Mouse (Mus musculus) heart, embryonic 16.5 days (tissue): ENCODE data around the gene D6Ertd527e. TPM values are rescaled to one million over a fixed set of nuclear protein-coding genes. Genes with fewer than 3 reads are reported as not detected.
A peak's percentile ranks its signal among the peaks of the same experiment; 100 is the strongest.
"Not testable (repeated sequence)": the region's sequence is repeated elsewhere in the genome, so short reads cannot be mapped to it uniquely, and the experiment has no call there.

Experiments used
- ATAC-seq: fragments of 200-750 bp; cut with Nextera tagmentation; replicated peaks from 2 replicates; pipeline ENCODE4 v1.8.0; 2017; ENCODE audit warnings: moderate number of reproducible peaks; ENCODE audit not compliant: insufficient read depth, low FRiP score; ENCODE audit errors: extremely low read depth
- H3K27ac ChIP-seq: fragments of 300-500 bp; sonication (generic); 2 replicates; pipeline ENCODE4 v1.5.1; 2014; ENCODE audit warnings: mild to moderate bottlenecking, low read length, control low read depth, moderate library complexity
- H3K27me3 ChIP-seq: fragments of 300-500 bp; sonication (generic); 2 replicates; pipeline ENCODE4 v1.6.1; 2014; ENCODE audit warnings: low read length, mixed read lengths; ENCODE audit not compliant: control insufficient read depth, insufficient read depth
- H3K36me3 ChIP-seq: fragments of 300-500 bp; sonication (generic); 2 replicates; pipeline ENCODE4 v1.6.1; 2014; ENCODE audit not compliant: control insufficient read depth, insufficient read depth
- H3K4me1 ChIP-seq: fragments of 300-500 bp; sonication (generic); 2 replicates; pipeline ENCODE4 v1.6.1; 2014; ENCODE audit warnings: low read length, mixed read lengths; ENCODE audit not compliant: control insufficient read depth, insufficient read depth
- H3K4me2 ChIP-seq: fragments of 300-500 bp; sonication (generic); 2 replicates; pipeline ENCODE4 v1.6.1; 2014; ENCODE audit warnings: low read depth, mild to moderate bottlenecking, control low read depth, low read length
- H3K4me3 ChIP-seq: fragments of 300-500 bp; sonication (generic); 2 replicates; pipeline ENCODE4 v1.5.1; 2014; ENCODE audit warnings: mild to moderate bottlenecking, control low read depth, low read length
- H3K9ac ChIP-seq: fragments of 300-500 bp; sonication (generic); 2 replicates; pipeline ENCODE4 v1.6.1; 2014; ENCODE audit warnings: low read length, control low read depth
- H3K9me3 ChIP-seq: fragments of 300-500 bp; sonication (generic); replicated peaks from 2 replicates; pipeline ENCODE4 v1.6.1; 2016; ENCODE audit warnings: low read length; ENCODE audit not compliant: control insufficient read depth
- WGBS: fragments of 180-500 bp; shearing (Covaris S2); extraction: QIAGEN DNeasy Blood & Tissue Kit; methylation state at CpG from one replicate; pipeline ENCODE4 v1.1.7; 2014; 5-methylcytosine and 5-hydroxymethylcytosine counted together
- polyA plus RNA-seq: library from polyadenylated mRNA; unstranded; fragments of >200 nt; fragmentation: Nextera tagmentation; extraction: Ambion mirVana; gene quantifications from 2 replicates; pipeline ENCODE4 v1.2.1, GENCODE M21; 2015

Gene D6Ertd527e
- polyA plus RNA-seq, 1 experiment from 2014 or later, result 0.12 TPM

- Histone ChIP-seq H3K27ac (no peak overlapping the region), H3K4me1 (no peaks in the 10 kb centered on the region), H3K9ac (no peak overlapping the region), H3K4me3 (no peak overlapping the region), H3K9me3 (no peaks in the 10 kb centered on the region), H3K27me3 (no peaks in the 10 kb centered on the region), H3K36me3 (peaks cover 52% of the 10 kb centered on the region), H3K4me2 (no peak overlapping the region)
- WGBS, result 45% methylated on average over 6 of the region's 6 CpGs
- ATAC-seq, result no peak
Observed at GRCm38 (mm10) chr6:87085026-87085425, 19.5 kb upstream of the D6Ertd527e start.

- no peak overlapping the region for H3K4me2 ChIP-seq
- H3K27me3 ChIP-seq, result no peaks in the 10 kb centered on the region
- 91% methylated on average over 5 of the region's 5 CpGs for WGBS
- H3K4me3 ChIP-seq, result no peak overlapping the region
- no peaks in the 10 kb centered on the region for H3K9me3 ChIP-seq
- no peak for ATAC-seq
- peaks cover 48% of the 10 kb centered on the region for H3K36me3 ChIP-seq
- no peak overlapping the region for H3K9ac ChIP-seq
- no peaks in the 10 kb centered on the region for H3K4me1 ChIP-seq
- H3K27ac ChIP-seq, result no peak overlapping the region
Observed at GRCm38 (mm10) chr6:87088356-87088755, 16.2 kb upstream of the D6Ertd527e start.

GRCm38 (mm10) chr6:87090877-87091276, 13.7 kb upstream of the D6Ertd527e start:
- Histone ChIP-seq H3K36me3 (peaks cover 30% of the 10 kb centered on the region), H3K4me1 (no peaks in the 10 kb centered on the region), H3K9ac (no peak overlapping the region), H3K4me2 (no peak overlapping the region), H3K27me3 (no peaks in the 10 kb centered on the region), H3K27ac (no peak overlapping the region), H3K9me3 (no peaks in the 10 kb centered on the region), H3K4me3 (no peak overlapping the region)
- 71% methylated on average over 3 of the region's 3 CpGs for WGBS
- no peak for ATAC-seq

GRCm38 (mm10) chr6:87092476-87092875, 12.1 kb upstream of the D6Ertd527e start:
- H3K27ac ChIP-seq, result no peak overlapping the region
- H3K9ac ChIP-seq, result no peak overlapping the region
- ATAC-seq, result no peak
- no peaks in the 10 kb centered on the region for H3K9me3 ChIP-seq
- H3K4me2 ChIP-seq, result no peak overlapping the region
- no peaks in the 10 kb centered on the region for H3K4me1 ChIP-seq
- H3K4me3 ChIP-seq, result no peak overlapping the region
- 64% methylated on average over 5 of the region's 5 CpGs for WGBS
- H3K36me3 ChIP-seq, result peaks cover 21% of the 10 kb centered on the region
- no peaks in the 10 kb centered on the region for H3K27me3 ChIP-seq

GRCm38 (mm10) chr6:87093631-87094030, 10.9 kb upstream of the D6Ertd527e start:
- WGBS, result 78% methylated on average over 8 of the region's 8 CpGs
- not testable (repeated sequence) for H3K4me2 ChIP-seq, H3K9ac ChIP-seq, ATAC-seq, H3K27ac ChIP-seq, H3K4me1 ChIP-seq, H3K9me3 ChIP-seq, H3K4me3 ChIP-seq, H3K27me3 ChIP-seq
- peaks cover 13% of the 10 kb centered on the region; the same call in 1 of the 2 replicates for H3K36me3 ChIP-seq

- ATAC-seq, result no peak
- WGBS, result 37% methylated on average over 3 of the region's 3 CpGs
- H3K27ac ChIP-seq, result peak overlapping the region; percentile 44; the same call in 1 of the 2 replicates
Observed at GRCm38 (mm10) chr6:87099261-87099660, 5.3 kb upstream of the D6Ertd527e start.

GRCm38 (mm10) chr6:87099671-87100296, 4.8 kb upstream of the D6Ertd527e start:
- Histone ChIP-seq H3K27ac (peak overlapping the region; percentile 68; the same call in 1 of the 2 replicates), H3K9me3 (no peaks in the 10 kb centered on the region), H3K27me3 (no peaks in the 10 kb centered on the region), H3K4me1 (peaks cover 20% of the 10 kb centered on the region), H3K9ac (peak overlapping the region; percentile 36; the same call in 1 of the 2 replicates), H3K4me3 (no peak overlapping the region), H3K4me2 (no peak overlapping the region), H3K36me3 (no peaks in the 10 kb centered on the region)
- no peak for ATAC-seq
- 38% methylated on average over 7 of the region's 7 CpGs for WGBS

More at GRCm38 (mm10) chr6:87099261-87099660, 5.3 kb upstream of the D6Ertd527e start:
- Histone ChIP-seq H3K4me2 (no peak overlapping the region), H3K27me3 (no peaks in the 10 kb centered on the region), H3K36me3 (no peaks in the 10 kb centered on the region), H3K9me3 (no peaks in the 10 kb centered on the region), H3K9ac (no peak overlapping the region), H3K4me1 (peaks cover 20% of the 10 kb centered on the region), H3K4me3 (no peak overlapping the region)

- H3K4me3 ChIP-seq, result no peak overlapping the region
- ATAC-seq, result no peak
- H3K27me3 ChIP-seq, result no peaks in the 10 kb centered on the region
- 83% methylated on average over 9 of the region's 9 CpGs for WGBS
- no peaks in the 10 kb centered on the region for H3K36me3 ChIP-seq
- no peak overlapping the region for H3K4me2 ChIP-seq
- H3K9ac ChIP-seq, result peak overlapping the region; percentile 36; the same call in 1 of the 2 replicates
- H3K9me3 ChIP-seq, result no peaks in the 10 kb centered on the region
- H3K4me1 ChIP-seq, result peaks cover 20% of the 10 kb centered on the region
- peak overlapping the region; percentile 68; the same call in 1 of the 2 replicates for H3K27ac ChIP-seq
Observed at GRCm38 (mm10) chr6:87100297-87101020, 4.1 kb upstream of the D6Ertd527e start.

- Histone ChIP-seq H3K9ac (no peak overlapping the region), H3K27ac (no peak overlapping the region), H3K27me3 (no peaks in the 10 kb centered on the region), H3K4me2 (peak overlapping the region; percentile 56), H3K9me3 (no peaks in the 10 kb centered on the region), H3K4me1 (peaks cover 20% of the 10 kb centered on the region), H3K4me3 (peak overlapping the region; percentile 18), H3K36me3 (no peaks in the 10 kb centered on the region)
- 9% methylated on average over 12 of the region's 12 CpGs for WGBS
- 0 out of 2 replicates have a peak, but pooled peaks have one; percentile 35 for ATAC-seq
Observed at GRCm38 (mm10) chr6:87101281-87101954, 3.1 kb upstream of the D6Ertd527e start.
